Mouse (Mus musculus) left cerebral cortex, adult 11 months (tissue): Measurements from ENCODE around the gene Zfp984.
"Not testable (repeated sequence)": the region's sequence is repeated elsewhere in the genome, so short reads cannot be mapped to it uniquely, and the experiment has no call there.

ENCODE experiments used
- DNase-seq: peaks from one replicate; pipeline ENCODE4 v3.0.0; 2022; ENCODE audit warnings: low spot score

Zfp984 gene

DNA sequence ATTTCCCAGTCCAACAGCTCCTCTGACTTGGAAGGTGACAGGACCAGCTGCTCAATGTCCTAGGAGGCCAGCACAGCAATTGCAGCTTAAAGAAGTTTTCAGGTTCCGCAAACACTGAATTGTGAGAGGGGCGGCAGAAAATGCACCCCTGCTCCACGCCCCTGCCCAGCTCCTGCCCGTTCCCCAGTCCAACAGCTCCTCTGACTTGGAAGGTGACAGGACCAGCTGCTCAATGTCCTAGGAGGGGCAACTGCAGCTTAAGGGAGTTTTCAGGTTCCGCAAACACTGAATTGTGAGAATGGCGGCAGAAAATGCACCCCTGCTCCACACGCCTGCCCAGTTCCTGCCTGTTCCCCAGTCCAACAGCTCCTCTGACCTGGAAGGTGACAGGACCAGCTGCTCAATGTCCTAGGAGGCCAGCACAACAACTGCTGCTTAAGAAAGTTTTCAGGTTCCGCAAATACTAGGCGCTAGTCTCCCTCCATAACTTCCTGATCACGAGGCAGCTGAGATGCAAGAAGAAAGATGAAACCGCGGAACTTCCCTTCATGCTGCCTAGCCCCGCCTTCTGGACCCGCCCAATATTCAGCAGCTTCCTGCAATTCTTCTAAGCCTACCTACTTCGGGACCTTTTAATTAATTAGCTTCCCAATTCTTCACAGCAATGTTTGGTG, at the start of gene Zfp984:
Zfp984 (minus strand) TSS at position 497 of the 674 bp plus-strand sequence.
- DNase-seq = not testable (repeated sequence)

DNA sequence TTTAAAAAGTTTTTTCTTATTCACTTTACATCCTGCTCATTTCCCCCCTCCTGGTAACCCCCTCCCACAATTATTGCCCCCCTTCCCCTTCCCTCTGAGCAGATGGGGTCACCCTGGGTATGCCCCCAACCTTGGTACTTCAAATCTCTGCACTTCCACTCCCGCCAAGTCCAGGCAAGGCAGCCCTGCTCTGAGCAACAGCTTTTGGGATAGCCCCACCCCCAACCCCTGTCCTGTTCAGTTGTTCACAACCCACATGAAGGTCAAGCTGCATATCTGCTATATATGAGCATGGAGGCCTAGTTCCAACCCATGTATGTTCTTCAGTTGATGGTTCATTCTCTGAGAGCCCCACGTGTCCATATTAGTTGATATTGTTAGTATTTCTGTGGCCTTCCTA, 41.2 kb upstream of the Zfp984 start:
- no peak for DNase-seq

DNA sequence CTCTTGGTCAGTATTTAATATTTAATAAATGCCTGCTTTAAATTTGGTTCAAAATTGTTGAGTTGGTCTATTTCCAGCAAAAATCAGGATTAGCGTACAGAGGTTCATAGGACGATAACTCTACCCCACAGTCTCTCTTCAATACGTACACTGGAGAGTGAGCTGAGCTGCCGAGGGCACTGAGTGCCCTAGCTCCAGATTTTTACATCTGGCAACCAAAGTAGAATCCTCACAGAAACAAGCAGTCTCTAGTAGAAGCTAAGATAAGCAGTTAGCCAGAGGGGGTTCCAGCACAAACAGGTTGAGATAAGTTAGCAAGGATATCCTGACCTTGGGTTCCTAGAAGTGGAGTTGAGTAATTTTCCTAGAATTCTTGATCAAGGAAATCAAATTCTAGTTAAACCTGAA, 39.0 kb upstream of the Zfp984 start:
- DNase-seq = no peak

DNA sequence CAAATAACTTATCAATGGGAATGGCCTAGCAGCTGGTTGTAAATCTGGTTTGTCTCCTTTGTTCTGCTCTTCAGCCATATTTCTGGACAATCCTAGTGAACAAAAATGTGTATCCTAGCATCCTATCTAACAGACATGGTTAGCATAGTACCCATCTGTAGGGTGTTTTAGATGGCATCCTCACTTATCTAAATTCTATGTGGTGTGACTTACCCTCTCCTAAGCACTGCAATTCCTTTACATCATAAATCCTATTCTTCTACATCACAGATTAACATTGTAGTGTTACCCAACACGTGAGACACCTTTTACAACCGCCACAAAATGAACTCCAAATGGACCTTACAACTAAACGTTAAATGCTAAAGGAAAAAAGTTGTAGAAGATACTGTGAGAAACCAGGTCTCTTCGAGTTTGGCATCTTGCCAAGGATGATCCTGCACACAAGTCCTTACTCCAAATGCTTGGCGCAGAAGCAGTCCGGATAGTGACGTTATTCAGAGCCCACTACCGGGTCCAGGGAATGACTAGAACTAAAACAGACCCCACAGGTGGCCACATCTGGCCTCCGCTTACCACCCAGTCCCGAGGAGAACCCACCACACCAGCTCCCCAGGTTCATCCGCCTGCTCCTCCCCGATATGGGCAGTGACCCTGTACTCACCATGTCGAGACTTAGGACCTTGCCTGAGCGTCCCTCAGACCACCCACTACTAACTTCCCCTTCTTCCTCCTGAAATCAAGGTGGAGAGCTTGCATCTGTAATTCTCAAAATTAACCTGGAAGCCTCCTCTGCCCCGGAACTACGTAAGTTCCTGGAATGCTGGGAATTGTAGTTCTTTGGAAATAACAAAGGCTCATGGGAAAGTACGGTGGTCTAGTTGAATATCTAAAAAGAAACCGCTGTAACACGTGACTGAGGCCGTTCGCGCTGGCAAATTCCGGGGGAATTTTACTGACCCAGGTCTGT, 38.3 kb upstream of the Zfp984 start, which contains the start of gene Zfp933:
Zfp933 (minus strand) TSS at position 753 of the 970 bp plus-strand sequence.
- peak; percentile 82 for DNase-seq

DNA sequence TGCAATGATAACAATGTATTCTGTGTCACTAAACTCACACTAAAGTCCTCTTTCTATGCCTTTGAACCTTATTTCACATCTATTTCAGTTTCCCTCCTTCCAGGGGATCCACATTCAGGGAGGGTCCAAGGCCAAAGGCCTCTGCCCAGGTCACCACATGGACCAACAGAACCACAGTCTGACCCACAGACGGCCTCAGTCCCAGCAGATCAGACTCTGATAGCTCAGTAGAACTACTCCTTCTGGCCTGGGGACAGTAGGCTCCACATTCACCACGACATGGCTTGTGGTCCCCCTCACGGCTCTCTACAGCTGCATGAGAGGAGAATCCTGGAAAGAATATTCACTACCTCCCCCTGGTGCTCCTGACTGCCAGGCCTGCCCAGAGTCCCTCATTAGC, 33.3 kb upstream of the Zfp984 start:
- no peak for DNase-seq

DNA sequence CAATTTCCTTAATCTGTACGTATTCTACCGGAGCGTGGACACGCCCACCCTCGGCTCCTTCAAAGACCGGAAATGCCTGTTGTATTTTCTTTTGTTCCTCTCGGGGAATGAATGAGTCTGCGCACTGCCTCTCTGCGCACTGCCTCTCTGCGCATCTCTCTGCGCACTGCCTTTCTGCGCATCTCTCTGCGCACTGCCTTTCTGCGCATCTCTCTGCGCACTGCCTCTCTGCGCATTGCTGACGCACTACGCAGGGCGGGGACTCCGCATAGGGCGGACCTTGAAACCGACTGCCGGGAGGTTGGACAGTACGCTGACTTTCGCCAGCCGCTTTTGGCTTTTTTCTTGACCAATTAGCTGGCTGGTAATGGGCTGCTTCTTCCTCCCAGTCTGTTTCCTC, 29.7 kb upstream of the Zfp984 start:
- DNase-seq = not testable (repeated sequence)

DNA sequence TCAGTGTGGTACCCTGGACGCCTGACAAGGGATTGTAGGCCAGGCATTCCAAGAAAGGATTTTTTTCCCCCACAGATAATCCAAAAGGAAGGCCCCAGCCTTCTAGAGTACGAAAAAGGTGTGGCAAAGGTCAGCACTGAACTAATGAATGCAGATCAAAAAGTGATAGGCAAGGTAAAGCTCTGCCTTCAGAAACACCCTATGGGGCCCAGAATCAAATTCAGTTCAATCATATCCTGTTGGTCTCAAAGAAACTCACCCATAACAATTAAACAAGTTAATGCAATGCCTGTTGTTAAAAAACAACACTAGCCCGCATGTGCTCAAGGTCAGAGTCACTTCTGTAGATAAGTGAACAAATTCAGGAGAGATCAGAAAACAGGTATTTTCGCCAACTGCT, 14.8 kb upstream of the Zfp984 start:
- no peak for DNase-seq

DNA sequence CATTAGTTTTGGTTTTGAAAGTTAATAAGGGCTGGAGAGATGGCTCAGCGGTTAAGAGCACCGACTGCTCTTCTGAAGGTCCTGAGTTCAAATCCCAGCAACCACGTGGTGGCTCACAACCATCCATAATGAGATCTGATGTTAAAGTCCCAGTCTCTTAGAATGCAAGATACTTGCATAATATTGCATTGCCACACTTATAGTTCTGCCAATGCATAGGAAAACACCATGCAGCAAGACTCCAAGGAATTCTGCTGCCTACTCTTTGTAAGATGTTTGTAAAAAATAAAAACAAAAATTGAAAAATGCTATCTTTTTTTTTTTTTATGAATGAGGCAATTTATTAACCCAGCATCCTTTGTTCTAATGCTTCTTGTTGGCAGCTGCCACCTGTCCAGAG, 11.8 kb upstream of the Zfp984 start:
- not testable (repeated sequence) for DNase-seq

DNA sequence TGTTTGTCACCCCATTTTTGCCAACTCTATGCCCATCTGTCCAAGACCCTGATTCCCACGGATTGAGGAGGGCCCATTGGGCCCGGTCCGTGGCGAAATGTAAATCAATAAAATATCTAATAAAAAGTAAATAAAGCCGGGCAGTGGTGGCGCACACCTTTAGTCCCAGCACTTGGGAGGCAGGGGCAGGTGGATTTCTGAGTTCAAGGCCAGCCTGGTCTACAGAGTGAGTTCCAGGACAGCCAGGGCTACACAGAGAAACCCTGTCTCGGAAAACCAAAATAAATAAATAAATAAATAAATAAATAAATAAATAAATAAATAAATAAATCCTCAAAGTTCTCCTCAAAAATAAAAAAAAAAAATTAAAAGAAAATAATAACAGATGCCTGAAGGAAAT, 10.1 kb upstream of the Zfp984 start:
- DNase-seq = not testable (repeated sequence)

DNA sequence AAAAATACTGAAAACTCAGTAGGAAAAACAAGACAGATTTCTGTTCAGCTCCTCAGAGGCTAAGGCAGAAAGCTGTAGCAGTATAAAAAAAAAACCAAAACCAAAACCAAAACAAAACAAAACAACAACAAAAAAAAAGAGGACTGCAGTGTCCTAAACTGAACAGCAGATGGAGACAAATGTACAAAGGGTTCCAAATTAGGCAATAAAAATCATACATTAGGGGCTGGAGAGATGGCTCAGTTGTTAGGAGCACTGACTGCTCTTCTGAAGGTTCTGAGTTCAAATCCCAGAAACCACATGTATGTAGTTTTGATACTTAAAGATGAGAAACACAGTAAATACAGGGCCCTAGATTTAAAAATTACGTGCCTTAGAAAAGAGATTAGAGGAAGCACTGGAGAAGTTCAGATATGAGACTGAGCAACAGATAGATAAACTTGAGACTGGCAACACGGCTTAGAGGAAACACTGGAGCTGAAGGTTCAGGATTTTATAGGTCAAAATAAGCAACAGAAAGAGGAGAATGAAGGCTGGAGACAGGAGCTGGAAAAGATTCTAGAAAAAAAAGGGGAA, 5.1 kb upstream of the Zfp984 start:
- DNase-seq = no peak

DNA sequence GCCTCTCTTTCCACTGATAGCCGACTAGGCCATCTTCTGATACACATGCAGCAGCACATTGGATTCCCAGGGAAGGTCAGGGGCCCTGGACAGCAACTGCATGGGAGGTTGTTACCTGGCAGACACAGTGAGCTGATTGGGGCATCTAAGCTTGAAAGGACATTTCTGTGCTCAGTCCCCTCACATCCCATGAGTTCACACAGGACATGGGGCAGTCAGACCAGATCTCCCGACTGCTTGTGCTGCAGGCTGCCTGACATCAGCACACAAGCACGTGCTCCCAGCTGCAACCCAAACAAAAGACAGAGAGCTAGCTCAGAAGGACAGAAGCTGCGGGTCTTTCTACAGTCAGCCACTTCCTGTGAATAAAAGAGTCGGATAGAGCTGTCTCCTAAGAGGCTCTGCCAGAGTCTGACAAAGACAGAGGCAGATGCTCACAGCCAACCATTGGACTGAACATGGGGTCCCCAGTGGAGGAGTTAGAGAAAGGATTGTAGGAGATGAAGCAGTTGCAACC, 3.7 kb upstream of the Zfp984 start:
- DNase-seq = no peak

DNA sequence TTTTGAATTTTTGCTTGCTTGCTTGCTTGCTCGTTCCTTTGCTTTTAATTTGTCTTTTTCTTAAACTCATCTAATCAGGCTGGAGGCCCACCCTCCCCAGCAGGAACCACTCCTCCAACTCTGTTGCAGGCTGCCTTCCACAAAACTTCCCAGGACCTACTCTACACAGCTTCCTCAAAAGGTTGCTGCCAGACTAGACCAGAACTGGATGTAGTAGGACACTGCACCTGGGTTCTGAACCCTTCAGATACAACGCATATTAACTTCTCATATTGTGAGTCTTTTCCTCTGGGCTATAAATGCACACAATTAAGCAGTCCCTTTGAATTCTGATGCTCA, 347 bp upstream of the Zfp984 start:
- DNase-seq = not testable (repeated sequence)

DNA sequence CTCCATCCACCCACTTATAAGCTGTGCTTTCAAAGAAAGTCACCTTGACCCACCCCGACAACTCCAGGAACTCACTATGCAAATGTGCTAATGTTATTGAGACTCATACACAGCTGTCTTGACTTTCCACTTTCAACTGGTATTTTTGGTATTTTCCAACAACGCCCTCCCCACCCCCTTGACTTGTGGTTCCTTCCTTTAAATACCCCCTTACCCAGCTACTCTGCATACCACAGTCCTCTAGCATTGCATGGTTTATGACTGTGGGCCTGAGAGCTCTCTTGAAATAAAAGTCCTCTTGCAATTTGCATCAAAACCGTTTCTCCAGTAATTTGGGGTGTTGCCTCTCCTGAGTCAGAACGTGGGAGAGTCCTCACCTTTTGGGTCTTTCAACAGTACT, 1.1 kb downstream of the Zfp984 start:
- not testable (repeated sequence) for DNase-seq

DNA sequence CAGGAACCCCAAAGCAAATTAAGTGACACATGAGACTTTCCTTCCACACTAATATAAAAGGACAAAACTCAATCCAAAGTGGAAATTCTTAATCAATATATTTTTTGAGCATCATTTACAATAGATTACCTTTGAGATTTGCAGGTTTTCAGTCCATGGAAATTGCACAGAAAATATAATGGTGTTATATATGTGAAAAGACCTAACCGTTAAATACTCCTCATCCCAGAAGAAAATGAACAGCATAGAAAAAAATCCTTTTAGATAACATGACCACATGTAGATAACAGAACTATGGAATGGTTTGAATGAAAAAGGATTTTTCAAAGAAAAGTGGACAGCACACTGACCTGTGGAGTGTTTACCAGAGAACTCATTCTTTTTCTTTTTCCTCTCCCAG, 14.3 kb downstream of the Zfp984 start:
- not testable (repeated sequence) for DNase-seq

DNA sequence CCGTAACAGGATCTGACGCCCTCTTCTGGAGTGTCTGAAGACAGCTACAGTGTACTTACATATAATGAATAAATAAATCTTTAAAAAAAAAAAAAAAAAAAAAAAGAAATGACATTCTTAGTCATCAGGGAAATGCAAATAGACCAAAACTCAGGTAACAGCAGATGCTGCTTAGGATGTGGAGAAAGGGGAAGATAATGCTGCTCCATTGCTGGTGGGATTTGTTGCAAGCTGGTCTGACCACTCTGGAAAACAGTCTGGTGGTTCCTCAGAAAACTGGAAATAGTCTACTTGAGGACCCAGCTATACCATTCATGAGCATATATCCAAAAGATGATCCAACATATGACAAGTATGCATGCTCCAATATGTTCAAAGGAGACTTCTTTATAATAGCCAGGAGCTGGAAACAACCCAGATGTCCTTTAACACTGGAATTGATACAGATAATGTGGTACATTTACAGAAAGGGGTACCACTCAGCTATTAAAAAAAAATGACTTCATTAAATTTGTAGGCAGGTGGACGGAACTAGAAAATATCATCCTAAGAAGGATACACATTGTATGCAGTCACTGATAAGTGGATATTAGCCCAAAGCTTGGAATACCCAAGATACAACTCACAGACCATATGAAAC, 15.4 kb downstream of the Zfp984 start:
- DNase-seq = not testable (repeated sequence)

DNA sequence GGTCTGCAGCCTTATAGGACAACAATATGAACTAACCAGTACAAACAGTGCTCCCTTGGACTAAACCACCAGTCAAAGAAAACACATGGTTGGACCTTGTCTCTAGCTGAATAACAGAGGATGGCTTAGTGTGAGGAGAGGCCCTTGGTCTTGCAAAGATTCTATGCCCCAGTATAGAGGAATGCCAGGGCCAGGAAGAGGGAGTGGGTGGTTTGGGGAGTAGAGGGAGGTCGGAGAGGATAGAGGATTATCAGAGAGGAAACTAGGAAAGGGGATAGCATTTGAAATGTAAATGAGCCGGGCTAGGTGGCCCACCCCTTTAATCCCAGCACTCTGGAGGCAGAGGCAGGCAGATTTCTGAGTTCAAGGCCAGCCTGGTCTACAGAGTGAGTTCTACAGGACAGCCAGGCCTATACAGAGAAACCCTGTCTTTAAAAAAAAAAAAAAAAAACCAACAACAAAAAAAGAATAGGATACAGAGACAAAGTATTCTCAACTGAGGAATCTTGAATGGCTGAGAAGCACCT, 16.1 kb downstream of the Zfp984 start:
- DNase-seq = not testable (repeated sequence)

DNA sequence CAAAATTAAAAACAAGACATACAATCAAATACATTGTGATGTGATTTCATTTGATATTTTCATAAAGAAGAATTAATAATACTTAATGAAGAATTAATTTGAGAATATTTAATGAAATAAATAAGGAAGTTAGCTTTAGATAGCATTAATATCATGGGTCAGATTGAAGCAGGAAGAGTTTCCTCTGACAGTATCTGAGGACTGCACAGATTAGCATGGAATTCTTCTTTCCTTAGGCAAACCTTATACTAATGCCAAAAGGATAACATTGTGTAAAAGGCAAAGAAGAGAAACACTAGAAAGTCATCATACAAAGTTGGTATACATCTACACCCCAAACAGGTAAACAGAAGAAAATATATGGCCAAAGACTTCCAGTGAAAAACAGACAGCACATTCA, 17.9 kb downstream of the Zfp984 start:
- DNase-seq = not testable (repeated sequence)

DNA sequence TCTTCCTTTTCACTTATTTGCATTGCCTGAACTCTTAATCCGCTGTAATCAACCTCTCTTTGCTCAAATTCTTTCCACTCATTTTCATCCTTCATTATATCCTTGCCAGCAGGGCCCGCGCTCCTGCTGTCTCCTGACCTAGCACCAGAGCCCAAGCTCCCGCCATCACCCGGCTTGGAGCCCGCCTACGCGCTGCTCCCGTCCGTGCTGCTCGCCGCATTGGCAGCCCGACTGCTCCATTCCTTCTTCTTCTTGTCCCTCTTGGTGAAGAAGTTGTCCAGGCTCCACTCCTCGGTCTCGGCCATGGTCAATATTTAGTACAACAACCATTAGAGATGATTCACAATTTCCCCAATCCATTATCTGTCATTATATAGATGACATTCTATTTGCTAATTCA, 63.3 kb downstream of the Zfp984 start:
- not testable (repeated sequence) for DNase-seq

DNA sequence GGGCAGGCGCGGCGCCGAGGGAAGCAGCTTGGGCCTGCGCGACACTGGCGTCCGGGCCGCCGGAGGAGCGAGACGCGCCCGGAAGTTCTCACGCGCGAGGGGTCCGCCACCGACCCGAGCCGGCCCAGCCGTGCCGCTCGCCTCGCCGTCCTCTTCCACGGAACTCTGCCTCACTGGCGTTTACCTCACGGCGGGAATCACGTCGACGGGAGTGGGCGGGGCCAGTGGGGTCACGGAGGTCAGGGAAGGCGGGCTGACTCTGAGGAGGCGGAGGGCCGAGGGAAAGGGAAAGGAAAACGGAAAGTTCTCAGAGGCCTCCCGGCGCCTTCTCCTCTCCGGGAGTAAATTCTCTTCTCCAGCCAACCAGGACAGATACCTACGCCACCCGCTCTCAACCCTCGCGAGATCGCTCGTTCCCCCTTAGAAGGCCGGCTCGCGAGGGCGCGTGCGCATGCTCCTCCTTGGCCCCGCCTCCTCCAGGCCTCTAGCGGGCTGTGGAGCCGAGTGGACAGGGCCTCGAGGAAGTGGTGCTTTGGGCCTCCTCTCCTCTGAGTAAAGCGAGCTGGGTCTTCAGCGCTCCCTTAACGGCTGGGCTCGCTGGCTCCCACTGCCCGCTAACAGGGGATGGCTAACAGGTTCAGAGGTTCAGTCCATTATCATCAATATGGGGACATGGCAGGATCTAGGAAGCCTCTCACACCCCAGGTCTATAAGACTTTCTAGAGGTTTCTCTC, 70.8 kb downstream of the Zfp984 start:
- not testable (repeated sequence) for DNase-seq
